Mouse (Mus musculus) forebrain, embryonic 13.5 days (tissue): ENCODE measurements at regions not wholly inside any gene's neighbourhood (a gene's known extent, or its start where the extent isn't known, plus 50 kb on each side); places are given as distances from the start of the nearest gene placed in this dataset.
A peak's percentile ranks its signal among the peaks of the same experiment; 100 is the strongest.

Experiments used
- ATAC-seq: fragments of 200-750 bp; cut with Nextera tagmentation; 2 replicates; pipeline ENCODE4 v1.8.0; 2017
- H3K27ac ChIP-seq: fragments of 300-500 bp; sonication (generic); 2 replicates; pipeline ENCODE4 v1.5.1; 2015; ENCODE audit warnings: inconsistent platforms, mild to moderate bottlenecking, moderate library complexity
- H3K27me3 ChIP-seq: fragments of 300-500 bp; sonication (generic); 2 replicates; pipeline ENCODE4 v1.6.1; 2015; ENCODE audit warnings: mild to moderate bottlenecking, inconsistent platforms
- H3K36me3 ChIP-seq: fragments of 300-500 bp; sonication (generic); 2 replicates; pipeline ENCODE4 v1.6.1; 2015; ENCODE audit warnings: mild to moderate bottlenecking, inconsistent platforms; ENCODE audit not compliant: poor library complexity, severe bottlenecking
- H3K4me1 ChIP-seq: fragments of 300-500 bp; sonication (generic); 2 replicates; pipeline ENCODE4 v1.6.1; 2015; ENCODE audit warnings: inconsistent platforms
- H3K4me2 ChIP-seq: fragments of 300-500 bp; sonication (generic); 2 replicates; pipeline ENCODE4 v1.6.1; 2015; ENCODE audit warnings: inconsistent platforms, mild to moderate bottlenecking, moderate library complexity
- H3K4me3 ChIP-seq: fragments of 300-500 bp; sonication (generic); 2 replicates; pipeline ENCODE4 v1.5.1; 2015; ENCODE audit warnings: mild to moderate bottlenecking, inconsistent platforms
- H3K9ac ChIP-seq: fragments of 300-500 bp; sonication (generic); 2 replicates; pipeline ENCODE4 v1.6.1; 2015; ENCODE audit warnings: mild to moderate bottlenecking, inconsistent platforms
- H3K9me3 ChIP-seq: fragments of 300-500 bp; sonication (generic); replicated peaks from 2 replicates; pipeline ENCODE4 v1.6.1; 2016; ENCODE audit warnings: inconsistent platforms
- WGBS: fragments of 180-500 bp; shearing (Covaris S2); methylation state at CpG from one replicate; pipeline ENCODE4 v1.1.7; 2015; 5-methylcytosine and 5-hydroxymethylcytosine counted together

GRCm38 (mm10) chr4:31463130-31463698 is 500.7 kb upstream of the Map3k7 start:
- Histone ChIP-seq H3K36me3 (no peaks in the 10 kb centered on the region), H3K4me3 (no peak overlapping the region), H3K4me2 (no peak overlapping the region), H3K9me3 (no peaks in the 10 kb centered on the region), H3K9ac (no peak overlapping the region), H3K4me1 (no peaks in the 10 kb centered on the region), H3K27me3 (no peaks in the 10 kb centered on the region), H3K27ac (no peak overlapping the region)
- no peak for ATAC-seq
- 88% methylated on average over 5 of the region's 5 CpGs for WGBS

DNA sequence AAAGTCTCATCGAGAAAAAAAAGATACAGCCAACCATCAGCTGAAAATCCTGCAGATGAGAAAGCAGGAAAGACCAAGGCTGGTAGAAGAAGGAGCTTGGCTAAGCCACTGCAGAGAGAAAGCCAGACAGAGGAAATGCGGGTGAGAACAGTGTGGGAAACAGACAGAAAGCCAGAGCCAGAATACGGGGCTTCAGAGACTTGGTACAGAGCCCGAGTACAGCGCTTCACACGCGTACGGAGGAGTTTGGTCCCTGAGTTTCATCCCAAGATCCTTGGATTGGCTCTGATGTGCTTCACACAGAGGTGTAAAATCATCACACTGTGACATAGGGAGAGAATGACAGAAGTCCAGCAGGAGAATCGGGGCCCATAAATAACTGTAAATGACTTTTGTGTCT is 495.6 kb upstream of the Map3k7 start:
- 75% methylated on average over 9 of the region's 9 CpGs for WGBS
- peak; percentile 27; the same call in 1 of the 2 replicates for ATAC-seq

DNA sequence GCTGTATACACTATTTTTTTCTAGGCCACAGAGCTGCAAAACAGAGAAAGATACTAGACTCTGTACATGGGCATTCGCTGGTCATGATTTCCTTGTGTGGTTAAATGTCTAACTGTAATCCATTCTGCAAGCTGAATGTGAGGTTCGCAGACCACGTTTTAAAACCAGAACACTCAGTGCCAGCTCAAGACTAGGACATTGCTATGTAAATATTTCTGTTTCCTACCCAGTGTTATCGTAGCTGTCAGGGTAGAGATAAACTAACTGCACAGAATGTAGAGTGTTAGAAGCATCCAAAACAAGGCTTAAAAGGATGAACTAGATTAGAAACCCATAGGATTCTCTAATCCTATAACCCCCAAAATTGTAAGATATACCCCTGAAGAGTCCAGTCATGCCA is 494.1 kb upstream of the Map3k7 start:
- no peak overlapping the region for H3K9ac ChIP-seq
- H3K4me1 ChIP-seq: 0 out of 2 replicates have a peak, but pooled peaks cover 4% of the 10 kb centered on the region
- H3K36me3 ChIP-seq: no peaks in the 10 kb centered on the region
- H3K27me3 ChIP-seq: no peaks in the 10 kb centered on the region
- no peaks in the 10 kb centered on the region for H3K9me3 ChIP-seq
- H3K4me2 ChIP-seq: no peak overlapping the region
- 86% methylated on average over 4 of the region's 4 CpGs for WGBS
- no peak overlapping the region for H3K27ac ChIP-seq
- no peak for ATAC-seq
- no peak overlapping the region for H3K4me3 ChIP-seq

More for the DNA sequence above, 495.6 kb upstream of the Map3k7 start:
- no peaks in the 10 kb centered on the region for H3K9me3 ChIP-seq
- no peaks in the 10 kb centered on the region for H3K36me3 ChIP-seq
- H3K4me3 ChIP-seq: no peak overlapping the region
- no peak overlapping the region for H3K9ac ChIP-seq
- H3K4me1 ChIP-seq: 0 out of 2 replicates have a peak, but pooled peaks cover 4% of the 10 kb centered on the region
- H3K27ac ChIP-seq: no peak overlapping the region
- no peak overlapping the region for H3K4me2 ChIP-seq
- H3K27me3 ChIP-seq: no peaks in the 10 kb centered on the region

DNA sequence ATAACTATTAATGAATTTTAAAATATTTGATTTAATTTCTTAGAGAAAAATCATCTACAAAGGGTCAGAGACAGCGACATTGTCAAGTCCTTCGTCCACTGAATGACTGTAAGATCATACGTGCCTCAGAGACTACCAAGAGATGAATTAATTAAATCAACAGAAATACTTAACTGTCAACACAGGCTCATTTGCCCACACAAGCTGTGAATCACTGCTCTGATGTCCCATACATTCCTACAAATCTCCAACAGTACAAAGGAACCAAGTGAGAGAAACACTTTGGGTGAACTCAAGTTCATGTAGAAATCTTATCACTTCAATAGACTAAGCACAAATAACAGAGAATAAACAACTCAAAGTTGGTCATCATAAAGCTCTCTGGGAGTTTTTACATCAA is 471.4 kb upstream of the Map3k7 start:
- Histone ChIP-seq H3K4me1 (peaks cover 25% of the 10 kb centered on the region), H3K27ac (peak overlapping the region; percentile 35; the same call in 1 of the 2 replicates), H3K9ac (no peak overlapping the region), H3K36me3 (no peaks in the 10 kb centered on the region), H3K27me3 (no peaks in the 10 kb centered on the region), H3K9me3 (no peaks in the 10 kb centered on the region), H3K4me3 (no peak overlapping the region), H3K4me2 (no peak overlapping the region)
- WGBS: 41% methylated on average over 3 of the region's 3 CpGs
- ATAC-seq: peak; percentile 61

- H3K27ac ChIP-seq: peak overlapping the region; percentile 35; the same call in 1 of the 2 replicates
- no peaks in the 10 kb centered on the region for H3K27me3 ChIP-seq
- 23% methylated on average over 3 of the region's 3 CpGs for WGBS
- H3K4me1 ChIP-seq: peaks cover 25% of the 10 kb centered on the region
- H3K9me3 ChIP-seq: no peaks in the 10 kb centered on the region
- H3K4me3 ChIP-seq: no peak overlapping the region
- H3K9ac ChIP-seq: no peak overlapping the region
- H3K36me3 ChIP-seq: no peaks in the 10 kb centered on the region
- peak; percentile 89 for ATAC-seq
- H3K4me2 ChIP-seq: 0 out of 2 replicates have a peak overlapping the region, but pooled peaks have one; percentile 18
Observed at GRCm38 (mm10) chr4:31493087-31493511, 470.8 kb upstream of the Map3k7 start.

DNA sequence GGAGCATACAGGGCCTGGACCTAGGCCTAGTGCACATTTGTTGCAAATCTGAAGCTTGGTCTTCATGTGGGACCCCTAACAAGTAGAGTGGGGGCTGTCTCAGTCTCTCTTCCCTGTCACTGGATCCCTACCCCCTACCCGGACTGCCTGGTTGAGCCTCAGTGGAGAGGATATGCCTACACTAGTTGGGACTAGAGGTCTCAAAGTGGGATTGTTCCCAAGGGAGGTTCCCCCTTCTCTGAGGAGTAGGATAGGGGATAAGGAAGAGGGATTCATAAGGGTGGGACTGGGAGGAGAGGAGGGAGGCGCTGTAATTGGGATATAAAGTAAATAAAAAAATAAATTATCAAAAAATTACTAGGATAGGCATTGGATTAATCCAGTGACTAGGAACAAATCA is 464.0 kb upstream of the Map3k7 start:
- Histone ChIP-seq H3K27me3 (no peaks in the 10 kb centered on the region), H3K4me1 (no peaks in the 10 kb centered on the region), H3K27ac (no peak overlapping the region), H3K4me2 (no peak overlapping the region), H3K9me3 (no peaks in the 10 kb centered on the region), H3K9ac (no peak overlapping the region), H3K36me3 (no peaks in the 10 kb centered on the region), H3K4me3 (no peak overlapping the region)
- no peak for ATAC-seq
- 96% methylated on average over 2 of the region's 2 CpGs for WGBS

DNA sequence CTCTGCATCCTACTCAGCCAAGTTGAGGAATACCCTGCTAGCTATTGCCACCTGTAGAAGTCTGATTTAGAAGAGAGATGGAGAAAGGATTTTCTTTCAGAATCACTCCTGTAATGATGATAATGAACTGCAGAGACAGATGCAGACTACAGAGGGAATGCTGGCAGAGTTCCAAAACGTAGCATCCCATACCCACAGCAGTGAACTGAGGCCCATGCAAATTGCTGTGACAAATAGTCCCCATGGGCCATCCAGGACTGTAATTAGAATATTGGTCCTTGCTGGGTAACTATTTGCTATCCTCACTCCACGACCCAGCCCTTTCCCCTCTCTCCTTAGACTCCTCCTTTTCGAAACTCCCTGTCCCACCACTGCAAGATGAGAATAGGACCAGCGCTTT is 463.5 kb upstream of the Map3k7 start:
- ATAC-seq: no peak
- 74% methylated on average over 4 of the region's 4 CpGs for whole genome bisulfite sequencing

GRCm38 (mm10) chr4:31525638-31526207 is 438.2 kb upstream of the Map3k7 start:
- H3K4me3 ChIP-seq: no peak overlapping the region
- H3K9ac ChIP-seq: no peak overlapping the region
- H3K27ac ChIP-seq: no peak overlapping the region
- H3K27me3 ChIP-seq: no peaks in the 10 kb centered on the region
- ATAC-seq: peak; percentile 59; the same call in 1 of the 2 replicates
- H3K36me3 ChIP-seq: no peaks in the 10 kb centered on the region
- no peak overlapping the region for H3K4me2 ChIP-seq
- 34% methylated on average over 4 of the region's 4 CpGs for WGBS
- no peaks in the 10 kb centered on the region for H3K9me3 ChIP-seq
- no peaks in the 10 kb centered on the region; the same call in 1 of the 2 replicates for H3K4me1 ChIP-seq

More for the DNA sequence above, 463.5 kb upstream of the Map3k7 start:
- no peaks in the 10 kb centered on the region for H3K9me3 ChIP-seq
- H3K4me2 ChIP-seq: no peak overlapping the region
- no peak overlapping the region for H3K4me3 ChIP-seq
- no peaks in the 10 kb centered on the region for H3K27me3 ChIP-seq
- no peak overlapping the region for H3K9ac ChIP-seq
- H3K4me1 ChIP-seq: no peaks in the 10 kb centered on the region
- H3K36me3 ChIP-seq: no peaks in the 10 kb centered on the region
- no peak overlapping the region for H3K27ac ChIP-seq

- no peaks in the 10 kb centered on the region for H3K27me3 ChIP-seq
- no peaks in the 10 kb centered on the region for H3K4me1 ChIP-seq
- no peaks in the 10 kb centered on the region for H3K36me3 ChIP-seq
- H3K9me3 ChIP-seq: no peaks in the 10 kb centered on the region
- H3K4me3 ChIP-seq: no peak overlapping the region
- no peak for ATAC-seq
- WGBS: 65% methylated on average over 1 of the region's 1 CpGs
- no peak overlapping the region for H3K9ac ChIP-seq
- no peak overlapping the region for H3K27ac ChIP-seq
- no peak overlapping the region for H3K4me2 ChIP-seq
Observed at GRCm38 (mm10) chr4:31536811-31537210, 427.1 kb upstream of the Map3k7 start.

DNA sequence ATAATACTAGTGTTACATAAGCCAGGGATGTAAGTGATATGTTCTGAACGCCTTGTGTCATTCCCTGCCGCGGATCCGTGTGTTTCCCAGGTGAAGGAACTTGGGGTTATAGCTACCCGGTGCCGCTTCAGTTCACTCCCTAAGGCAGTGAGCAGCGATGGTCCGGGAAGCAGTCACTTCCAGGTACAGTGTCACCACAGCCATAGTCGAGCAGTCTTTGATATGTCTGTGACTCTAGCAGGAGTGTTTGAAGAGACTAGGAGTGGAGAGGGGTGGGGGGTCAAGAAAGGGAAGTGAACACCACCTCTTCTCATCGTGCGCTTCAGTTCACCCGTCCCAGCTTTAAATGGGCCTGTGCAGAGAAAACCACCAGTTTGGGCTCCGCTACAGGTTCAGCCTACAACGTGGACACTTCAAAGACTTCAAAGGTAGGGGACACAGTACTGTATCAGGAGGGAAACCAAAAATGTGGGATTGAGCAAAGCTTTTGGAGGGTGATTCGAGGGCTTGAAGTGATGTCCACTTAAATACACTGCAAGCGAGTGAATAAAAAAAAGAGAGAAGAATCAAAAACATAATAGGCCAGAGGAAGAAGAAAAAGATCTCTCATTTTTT is 410.0 kb upstream of the Map3k7 start:
- no peaks in the 10 kb centered on the region for H3K36me3 ChIP-seq
- peaks cover 2% of the 10 kb centered on the region; the same call in 1 of the 2 replicates for H3K4me1 ChIP-seq
- ATAC-seq: 0 out of 2 replicates have a peak, but pooled peaks have one; percentile 16
- no peak overlapping the region for H3K4me3 ChIP-seq
- no peak overlapping the region for H3K4me2 ChIP-seq
- H3K9ac ChIP-seq: no peak overlapping the region
- no peaks in the 10 kb centered on the region for H3K27me3 ChIP-seq
- no peaks in the 10 kb centered on the region for H3K9me3 ChIP-seq
- 88% methylated on average over 16 of the region's 16 CpGs for WGBS
- H3K27ac ChIP-seq: no peak overlapping the region

GRCm38 (mm10) chr4:31555077-31555476 is 408.8 kb upstream of the Map3k7 start:
- Histone ChIP-seq H3K9ac (no peak overlapping the region), H3K4me1 (peaks cover 9% of the 10 kb centered on the region), H3K4me3 (no peak overlapping the region), H3K27ac (no peak overlapping the region), H3K4me2 (no peak overlapping the region), H3K9me3 (no peaks in the 10 kb centered on the region), H3K27me3 (no peaks in the 10 kb centered on the region), H3K36me3 (no peaks in the 10 kb centered on the region)
- ATAC-seq: no peak
- 82% methylated on average over 1 of the region's 1 CpGs for WGBS

DNA sequence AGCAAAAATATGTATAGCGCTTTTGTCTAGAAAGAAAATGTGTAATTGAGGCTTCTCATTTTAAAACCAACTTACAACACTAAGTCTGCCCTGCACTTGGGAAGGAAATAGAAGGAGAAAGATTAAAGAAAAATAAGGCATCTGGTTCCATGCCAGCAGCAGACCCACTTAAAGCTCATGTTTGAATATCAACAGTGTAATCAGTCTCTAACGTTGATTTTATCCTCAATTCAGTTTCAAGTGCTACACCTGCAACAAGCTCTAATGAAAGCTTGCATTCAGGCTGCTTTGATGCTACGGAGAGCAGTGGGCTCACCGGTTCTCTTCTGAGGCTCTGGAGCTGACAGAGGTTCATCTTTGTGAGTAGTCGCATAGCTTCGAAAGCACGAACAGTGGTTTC is 406.6 kb upstream of the Map3k7 start:
- ATAC-seq: no peak
- H3K4me2 ChIP-seq: no peak overlapping the region
- 77% methylated on average over 7 of the region's 7 CpGs for WGBS
- H3K27me3 ChIP-seq: no peaks in the 10 kb centered on the region
- H3K4me1 ChIP-seq: peaks cover 15% of the 10 kb centered on the region
- H3K36me3 ChIP-seq: no peaks in the 10 kb centered on the region
- H3K9ac ChIP-seq: no peak overlapping the region
- H3K4me3 ChIP-seq: no peak overlapping the region
- H3K27ac ChIP-seq: no peak overlapping the region
- no peaks in the 10 kb centered on the region for H3K9me3 ChIP-seq
